Mouse (Mus musculus) gastrocnemius, postnatal 25 days (tissue): ENCODE data around the gene Mrps2. TPM values are rescaled to one million over a fixed set of nuclear protein-coding genes. Genes with fewer than 3 reads are reported as not detected.

ENCODE experiments used
- DNase-seq: peaks from one replicate; pipeline ENCODE4 v3.0.0; 2022
- total RNA-seq, 2 experiments: library from RNA; stranded (reverse); gene quantifications; 1 replicate in 1 of 2; 2 replicates in 1 of 2; pipeline ENCODE4 v1.2.3; 2021

The Mrps2 gene
- total RNA-seq, 2 experiments from 2014 or later = 25.1 to 25.8 TPM

DNA sequence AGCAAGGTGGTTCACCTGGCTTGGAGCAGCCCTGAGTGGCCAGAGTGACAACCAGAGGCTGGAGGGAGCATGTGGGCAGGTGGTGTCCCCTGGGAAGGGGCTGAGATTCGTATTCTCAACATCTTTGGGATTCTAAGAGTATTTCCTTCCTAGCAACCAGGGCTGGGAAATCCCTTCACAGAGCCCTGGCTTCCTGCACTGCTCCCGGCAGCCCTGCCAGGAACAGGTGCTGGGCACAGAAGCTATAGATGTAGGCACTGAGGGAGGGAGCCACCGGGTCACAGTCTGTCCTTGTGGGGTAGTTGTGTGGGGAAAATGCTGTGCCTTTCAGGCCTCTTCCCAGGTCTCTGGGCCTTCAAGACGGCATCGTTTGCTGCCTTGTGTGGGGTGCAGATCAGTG is 52.7 kb downstream of the Mrps2 start:
- no peak for DNase-seq

Other genes starting within 250 kb of the Mrps2 start
- 1 to 10 TPM; 2.0 to 2.4 TPM for gene Ppp1r26, start 21.3 kb upstream of the Mrps2 start, total RNA-seq
- gene 1700007K13Rik, start 1.7 kb upstream of the Mrps2 start, total RNA-seq = not detected
- gene Gbgt1, start 28.8 kb downstream of the Mrps2 start, total RNA-seq = 1 to 10 TPM in 1 of 2 experiments, under 1 TPM in 1; 0.54 to 1.0 TPM
- gene Gm10134, start 38.0 kb downstream of the Mrps2 start, total RNA-seq = 1 to 10 TPM in 1 of 2 experiments, under 1 TPM in 1; 0.88 to 1.2 TPM
- 10 to 100 TPM in 1 of 2 experiments, 1 to 10 TPM in 1; 8.3 to 11.6 TPM for gene Ralgds, start 45.1 kb downstream of the Mrps2 start, total RNA-seq
- not detected for gene Cel, start 95.3 kb downstream of the Mrps2 start, total RNA-seq
- 1 to 10 TPM; 7.3 to 7.6 TPM for gene Gtf3c5, start 115.7 kb downstream of the Mrps2 start, total RNA-seq
- not detected for gene Gfi1b, start 153.9 kb downstream of the Mrps2 start, total RNA-seq
- gene Tsc1, start 173.2 kb downstream of the Mrps2 start, total RNA-seq = 10 to 100 TPM; 26.9 to 32.5 TPM
- not detected for gene Spaca9, start 231.7 kb downstream of the Mrps2 start, total RNA-seq
- gene Ak8, start 232.1 kb downstream of the Mrps2 start, total RNA-seq = under 1 TPM in 1 of 2 experiments, not detected in 1; 0.19 TPM